Mouse (Mus musculus) heart, adult 10 weeks (tissue): Measurements from ENCODE around the gene Agxt. TPM values are rescaled to one million over a fixed set of nuclear protein-coding genes. Genes with fewer than 3 reads are reported as not detected.

ENCODE experiments used
- polyA plus RNA-seq: library from polyadenylated mRNA; stranded (reverse); fragments of 350-450 nt; fragmentation: Illumina TruSeq; extraction: RNeasy Lipid Tissue Mini Kit (QIAGEN cat#74804); gene quantifications from one replicate; pipeline ENCODE4 v1.2.3, GENCODE M21; 2014; ENCODE audit warnings: low read depth, low replicate concordance

Gene Agxt
- polyA plus RNA-seq: not detected

DNA sequence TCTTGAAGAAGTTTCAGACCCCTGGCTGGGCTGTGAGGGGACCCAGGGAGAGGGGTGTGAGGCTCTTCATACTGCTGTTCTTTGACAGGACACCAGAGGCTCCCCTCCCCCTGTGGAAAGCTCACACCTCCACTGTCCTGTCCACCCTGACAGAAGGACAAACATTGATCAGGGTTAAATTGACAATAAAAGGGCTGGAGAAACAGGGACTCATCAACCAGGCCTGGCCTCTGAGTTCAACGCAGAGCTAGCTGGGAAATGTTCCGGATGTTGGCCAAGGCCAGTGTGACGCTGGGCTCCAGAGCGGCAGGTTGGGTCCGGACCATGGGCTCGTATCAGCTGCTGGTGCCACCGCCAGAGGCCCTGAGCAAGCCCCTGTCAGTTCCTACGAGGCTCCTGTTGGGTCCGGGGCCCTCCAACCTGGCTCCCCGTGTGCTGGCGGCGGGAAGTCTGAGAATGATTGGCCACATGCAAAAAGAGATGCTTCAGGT is at the start of gene Agxt:
Gene Agxt, plus strand, starts transcription at position 205 of the 491 bp plus-strand sequence.

DNA sequence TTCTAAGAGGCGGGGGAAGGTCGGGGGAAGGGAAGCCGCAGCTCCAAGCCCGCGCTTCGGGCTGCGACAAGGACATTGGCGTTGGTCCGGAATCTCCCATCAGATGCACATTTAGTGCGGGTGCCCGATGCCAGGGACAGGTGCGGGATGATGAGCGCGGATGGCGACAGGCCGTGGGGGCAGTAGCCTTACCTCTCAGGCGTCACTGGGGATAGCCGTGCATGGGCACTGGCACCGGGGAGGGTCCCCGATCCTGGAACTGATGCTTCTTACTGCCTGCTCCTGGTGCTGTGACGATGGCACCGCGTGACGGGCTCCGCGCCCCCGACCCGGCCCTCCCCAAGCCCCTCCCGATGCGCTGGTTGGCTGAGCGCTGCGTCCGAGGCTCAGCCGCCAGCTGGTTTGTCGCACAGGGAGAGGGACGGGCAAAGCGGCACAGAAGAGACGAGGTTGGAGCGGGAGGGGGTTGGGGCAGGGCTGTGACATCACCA is 33.4 kb upstream of the Agxt start, which contains the start of gene Kif1a:
Gene Kif1a, minus strand, starts transcription at position 381 of the 491 bp plus-strand sequence.

DNA sequence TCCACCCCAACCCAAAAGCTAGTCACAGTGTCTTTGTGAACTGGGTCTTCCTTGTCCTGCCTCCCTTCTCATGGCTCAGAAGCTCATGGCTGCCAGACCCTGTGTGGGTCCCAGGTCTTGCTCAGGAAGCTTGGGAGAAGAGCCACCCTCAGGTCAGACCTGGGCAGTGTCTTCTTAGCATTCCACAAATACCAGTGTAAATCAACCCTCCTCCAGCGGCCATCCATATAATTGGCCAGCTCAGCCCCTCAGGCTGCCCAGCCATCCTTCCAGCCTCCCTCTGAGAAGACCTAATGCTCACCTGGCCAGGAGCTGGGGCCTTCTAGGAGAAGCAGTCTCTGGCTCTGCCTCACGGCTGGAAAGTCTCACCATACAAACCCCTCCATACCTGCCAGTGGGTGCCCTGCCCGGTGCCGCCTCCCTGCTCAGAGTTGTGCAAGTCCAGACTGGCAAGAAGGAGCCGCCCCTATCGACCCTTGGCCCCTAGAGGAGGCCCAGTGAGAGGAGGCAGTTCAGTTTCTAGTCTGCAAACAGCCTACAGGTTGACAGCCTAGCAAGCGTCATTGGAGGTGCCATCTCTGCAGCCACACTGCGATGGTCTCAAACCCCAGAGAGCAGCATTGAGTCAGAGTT is 25.6 kb downstream of the Agxt start, which contains the start of gene 2310007B03Rik:
Gene 2310007B03Rik, minus strand, starts transcription at position 448 of the 633 bp plus-strand sequence.

DNA sequence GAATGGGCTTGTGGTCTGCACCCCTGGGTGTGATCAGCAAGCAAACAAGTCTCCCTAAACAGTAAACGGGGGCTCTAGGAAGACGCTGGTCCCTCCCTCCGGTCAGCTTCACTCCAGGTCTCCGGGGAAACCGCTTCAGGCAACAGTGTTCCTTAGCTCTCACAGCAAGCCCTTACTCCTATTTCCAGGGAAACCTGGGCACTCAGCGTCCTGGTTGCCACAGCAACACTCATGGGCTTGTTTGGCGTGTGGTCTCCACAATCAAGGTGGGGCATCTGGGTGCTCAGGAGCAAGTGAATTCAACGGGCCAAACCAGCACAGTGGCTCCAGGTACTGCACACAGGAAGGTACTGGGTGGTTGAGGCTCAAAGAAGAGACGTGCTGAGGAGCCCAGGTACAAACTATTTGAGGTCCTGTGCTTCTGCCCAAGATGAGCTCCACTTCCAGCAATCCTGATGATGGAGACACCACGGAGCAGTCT is 33.3 kb downstream of the Agxt start, which contains the start of gene Crocc2:
Gene Crocc2, plus strand, starts transcription at position 431 of the 481 bp plus-strand sequence.

Other genes with a start within 250 kb of the Agxt start
- not detected for gene Ankmy1, start 232.3 kb upstream of the Agxt start, polyA plus RNA-seq
- 25.0 TPM for gene Dusp28, start 228.3 kb upstream of the Agxt start, polyA plus RNA-seq
- 54.9 TPM for gene Rnpepl1, start 224.5 kb upstream of the Agxt start, polyA plus RNA-seq
- 6.3 TPM for gene Capn10, start 200.9 kb upstream of the Agxt start, polyA plus RNA-seq
- 0.52 TPM for gene Gpr35, start 184.4 kb upstream of the Agxt start, polyA plus RNA-seq
- not detected for gene Aqp12, start 128.9 kb upstream of the Agxt start, polyA plus RNA-seq
- gene Kif1a, start 33.3 kb upstream of the Agxt start, polyA plus RNA-seq: 2.0 TPM
- not detected for gene 2310007B03Rik, start 25.7 kb downstream of the Agxt start, polyA plus RNA-seq
- 0.05 TPM for gene Crocc2, start 33.5 kb downstream of the Agxt start, polyA plus RNA-seq
- gene Sned1, start 100.6 kb downstream of the Agxt start, polyA plus RNA-seq: 19.0 TPM
- 21.4 TPM for gene Mterf4, start 170.7 kb downstream of the Agxt start, polyA plus RNA-seq
- 29.4 TPM for gene Ppp1r7, start 207.6 kb downstream of the Agxt start, polyA plus RNA-seq
- gene Pask, start 208.2 kb downstream of the Agxt start, polyA plus RNA-seq: 0.26 TPM
- gene Ano7, start 238.7 kb downstream of the Agxt start, polyA plus RNA-seq: not detected